Mouse (Mus musculus) heart, adult 2 months (tissue): Measurements from ENCODE around the gene Slc25a19.
A peak's percentile ranks its signal among the peaks of the same experiment; 100 is the strongest.

Experiments used
- CTCF ChIP-seq: fragments of 200-600 bp; IDR thresholded peaks from 2 replicates; pipeline ENCODE4 v1.8.1; 2022; ENCODE audit warnings: antibody characterized with exemption, mild to moderate bottlenecking, moderate library complexity
- EP300 ChIP-seq: fragments of 200-500 bp; IDR thresholded peaks from 2 replicates; pipeline ENCODE4 v1.6.1; 2011; ENCODE audit warnings: low read depth, low read length, control low read depth; ENCODE audit not compliant: insufficient read depth
- POLR2A ChIP-seq: fragments of 200-500 bp; IDR thresholded peaks from 2 replicates; pipeline ENCODE4 v1.6.1; 2011; ENCODE audit warnings: mild to moderate bottlenecking, low read depth, low read length, control low read depth; ENCODE audit not compliant: insufficient read depth

- peak; percentile 53 for TF ChIP-seq CTCF
- TF ChIP-seq POLR2A: no peak
- TF ChIP-seq EP300: no peak
Measured at GRCm38 (mm10) chr11:115623487-115624070, 4.5 kb downstream of the Slc25a19 start.
